Mouse (Mus musculus) adrenal gland, adult 2 months (tissue): ENCODE results near the gene Ube2cbp. TPM values are rescaled to one million over a fixed set of nuclear protein-coding genes. Genes with fewer than 3 reads are reported as not detected.

Experiments
- DNase-seq: peaks from one replicate; pipeline ENCODE4 v3.0.0; 2021
- polyA plus RNA-seq: library from polyadenylated mRNA; depleted of rRNA; stranded (reverse); fragments of >200 nt; gene quantifications from 2 replicates; pipeline ENCODE4 v1.2.3, GENCODE M21; 2012; rRNA removed
- total RNA-seq, 2 experiments: library from RNA; stranded (reverse); gene quantifications; 2 replicates each; pipeline ENCODE4 v1.2.3; 2021

Ube2cbp gene
- total and polyA plus RNA-seq, 3 experiments = 0.66 to 2.0 (median 1.8) TPM

DNA sequence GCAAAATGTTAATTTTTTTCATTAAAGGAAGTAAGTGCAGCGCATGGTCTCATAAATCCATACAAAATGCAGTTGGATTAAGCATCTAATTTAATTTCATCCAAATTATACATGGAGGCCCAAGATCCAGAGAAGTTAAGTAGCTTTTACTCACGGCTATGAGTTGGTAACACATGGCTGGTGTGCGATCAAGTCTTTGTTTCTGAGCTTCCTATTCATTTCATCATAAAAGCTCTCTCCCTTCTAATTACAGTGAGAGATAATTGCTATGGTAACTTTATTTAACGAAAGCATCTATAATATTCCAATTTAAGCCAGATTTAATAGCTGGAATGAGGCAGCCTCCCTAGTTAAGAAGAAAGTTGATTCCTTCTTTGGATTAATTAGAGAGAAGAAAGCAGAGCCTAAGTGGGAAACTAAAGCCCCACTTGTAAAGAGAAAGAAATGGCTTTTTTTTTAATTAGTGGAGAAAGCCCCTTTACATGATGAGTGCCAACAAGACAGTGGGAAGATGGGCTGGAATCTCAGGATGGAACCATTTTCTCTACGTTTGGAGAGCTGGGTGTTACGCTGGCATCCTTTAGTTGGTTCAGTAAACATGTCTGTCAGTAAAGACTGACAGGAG is 145.1 kb downstream of the Ube2cbp start:
- no peak for DNase-seq

DNA sequence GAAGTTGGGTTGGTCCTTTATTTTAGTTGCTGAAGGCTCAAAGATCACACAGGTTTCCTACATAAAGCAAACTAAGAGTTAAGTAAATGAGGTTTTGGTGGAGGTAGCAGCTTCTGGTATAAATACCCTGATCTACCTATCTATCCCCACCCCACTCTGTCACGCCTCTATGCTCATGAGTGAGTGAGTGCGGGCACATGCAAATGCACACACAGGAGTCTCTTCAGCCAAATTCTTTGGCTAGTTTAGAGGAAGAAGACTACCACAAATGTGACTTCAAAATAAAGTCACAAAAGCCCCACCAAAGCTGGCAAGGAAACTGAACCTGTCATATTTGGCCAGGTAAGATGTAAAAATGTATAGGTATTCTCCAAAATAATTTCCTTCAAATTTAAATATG is 149.1 kb downstream of the Ube2cbp start:
- no peak for DNase-seq

DNA sequence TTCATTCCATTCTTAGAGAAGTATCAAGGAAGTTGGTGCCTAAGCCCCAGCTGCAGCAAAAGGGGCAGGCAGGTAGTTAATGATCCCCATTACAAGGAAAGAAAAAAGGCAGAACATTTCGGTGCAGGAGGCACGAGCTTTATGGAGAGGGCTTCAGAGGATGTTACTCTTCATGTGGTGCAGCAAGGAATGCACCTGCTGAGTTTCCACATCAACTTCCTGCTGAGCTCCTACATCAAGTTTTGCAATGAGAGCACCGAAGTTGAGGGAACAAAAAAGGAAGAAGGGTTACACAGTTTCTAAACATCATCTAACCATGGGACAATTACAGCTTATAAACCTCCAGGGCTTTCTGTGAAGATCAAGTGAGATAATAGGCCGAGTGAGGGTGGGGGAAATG is 156.1 kb downstream of the Ube2cbp start:
- no peak for DNase-seq

DNA sequence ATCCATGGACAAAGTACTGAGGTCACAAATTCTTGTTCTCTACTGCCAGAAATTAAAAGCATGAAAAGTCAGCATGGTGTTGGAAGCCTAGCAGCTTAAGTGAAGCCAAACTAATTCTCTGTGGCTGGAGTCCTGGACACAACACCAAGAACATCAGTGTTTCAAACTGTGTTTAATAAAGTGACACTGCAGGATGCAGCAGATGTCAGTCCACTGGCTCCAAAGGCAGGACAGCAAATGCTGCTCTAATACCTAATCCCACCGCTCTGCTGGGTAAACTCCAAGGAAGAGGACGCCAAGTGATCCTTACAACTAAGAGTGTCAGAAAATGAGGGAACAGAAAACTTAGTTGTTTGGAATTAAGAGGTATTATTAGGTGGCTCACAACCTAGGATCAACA is 158.2 kb downstream of the Ube2cbp start:
- no peak for DNase-seq

DNA sequence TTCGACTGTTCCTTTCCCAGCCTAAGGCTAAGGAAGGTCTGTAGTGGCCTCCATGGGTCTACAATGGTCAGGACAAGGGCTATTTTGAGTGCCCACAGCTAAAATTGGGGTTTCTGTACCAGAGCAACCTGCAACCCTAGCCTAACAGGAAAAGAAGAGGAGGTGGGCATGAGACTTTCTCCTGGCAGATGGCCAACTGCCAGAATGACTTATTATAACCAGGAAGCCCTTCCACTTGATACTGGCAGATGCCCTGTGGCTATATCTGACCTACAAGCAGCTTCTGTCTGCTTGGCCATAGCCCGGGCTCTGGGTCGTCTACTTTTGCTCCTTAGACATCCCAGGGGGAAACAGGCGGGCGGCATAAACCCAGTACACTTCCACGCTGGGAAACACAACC is 163.3 kb downstream of the Ube2cbp start:
- DNase-seq = no peak

DNA sequence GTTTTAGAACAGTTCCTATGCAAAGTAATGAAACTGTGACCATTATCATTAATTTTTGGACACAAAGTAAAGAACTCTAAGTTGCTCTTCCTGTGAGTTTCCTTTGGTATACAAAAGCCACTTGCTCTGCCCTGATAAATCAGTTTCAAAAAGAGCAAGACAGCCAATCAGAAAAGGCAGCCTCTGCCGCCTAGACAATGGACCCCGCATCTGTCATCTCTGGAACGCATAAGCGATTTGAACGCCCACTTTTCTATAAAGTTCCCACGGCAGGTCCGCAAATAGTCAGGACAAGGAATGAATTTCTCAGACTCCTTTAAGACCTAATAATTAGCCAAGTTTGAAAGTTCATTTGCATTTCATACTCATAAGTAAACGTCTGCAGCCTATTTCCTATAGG is 166.2 kb downstream of the Ube2cbp start:
- DNase-seq = no peak

DNA sequence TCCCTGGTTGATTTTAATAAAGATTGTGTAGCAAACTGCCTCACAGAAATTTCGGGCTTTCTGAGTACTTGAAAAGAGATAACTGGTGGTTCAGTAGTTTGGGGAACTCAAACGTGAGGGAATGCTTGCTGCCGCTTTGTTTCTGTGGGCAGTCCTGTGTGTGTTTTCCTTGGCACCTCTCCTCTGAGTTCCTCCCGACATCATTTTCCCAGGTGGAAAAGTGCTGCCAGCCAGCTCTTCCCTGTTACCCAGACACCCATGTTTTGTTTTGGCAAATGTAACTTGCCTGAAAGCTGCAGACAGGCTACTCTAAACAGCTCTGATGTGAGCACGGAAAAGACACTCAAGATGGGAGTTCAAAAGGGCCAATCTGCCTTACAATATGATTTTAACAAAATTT is 166.6 kb downstream of the Ube2cbp start:
- DNase-seq = no peak

DNA sequence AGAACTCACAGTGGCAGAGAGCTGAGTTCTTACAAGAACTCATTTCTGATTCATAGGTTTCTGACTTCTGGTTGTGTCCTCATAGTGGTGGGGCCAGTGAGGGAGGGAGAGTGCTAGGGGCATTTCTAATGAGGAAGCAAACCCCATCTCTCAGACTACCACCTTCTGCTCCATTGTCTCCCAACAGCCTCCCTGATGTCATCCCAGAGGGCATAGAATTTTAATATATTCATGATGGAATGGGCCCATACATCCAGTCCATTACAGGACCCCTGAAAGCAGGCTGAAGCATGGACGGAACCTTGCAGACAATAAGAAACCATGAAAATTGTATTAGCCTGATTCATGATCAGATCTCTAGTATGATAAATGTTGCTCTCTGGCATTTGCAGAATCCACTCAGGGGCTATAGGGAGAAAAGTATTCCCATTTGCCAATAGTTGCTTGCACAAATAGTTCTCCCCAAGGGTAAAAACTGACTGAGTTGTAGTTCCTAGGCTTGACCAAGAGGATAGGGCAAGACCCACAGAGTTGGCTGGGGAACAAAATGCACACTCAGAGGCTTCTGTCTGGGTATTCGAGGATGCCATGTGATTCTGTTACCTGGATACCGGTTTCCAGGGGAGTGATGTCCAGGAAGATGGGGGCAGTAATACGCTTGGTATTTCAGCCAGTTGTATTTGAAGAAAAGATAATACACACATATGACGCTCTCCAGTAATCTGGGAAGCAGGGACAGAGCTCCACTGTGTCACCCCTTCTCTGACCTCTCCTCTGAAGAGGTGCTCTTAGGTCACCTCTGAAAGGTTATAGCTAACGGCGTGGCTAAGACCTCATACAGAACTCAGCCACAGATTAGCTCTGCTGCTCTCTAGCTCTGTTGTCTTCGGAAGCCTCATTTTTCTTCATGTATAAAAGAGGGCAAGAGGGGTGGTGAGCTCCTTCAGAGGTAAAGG is 167.8 kb downstream of the Ube2cbp start:
- no peak for DNase-seq

DNA sequence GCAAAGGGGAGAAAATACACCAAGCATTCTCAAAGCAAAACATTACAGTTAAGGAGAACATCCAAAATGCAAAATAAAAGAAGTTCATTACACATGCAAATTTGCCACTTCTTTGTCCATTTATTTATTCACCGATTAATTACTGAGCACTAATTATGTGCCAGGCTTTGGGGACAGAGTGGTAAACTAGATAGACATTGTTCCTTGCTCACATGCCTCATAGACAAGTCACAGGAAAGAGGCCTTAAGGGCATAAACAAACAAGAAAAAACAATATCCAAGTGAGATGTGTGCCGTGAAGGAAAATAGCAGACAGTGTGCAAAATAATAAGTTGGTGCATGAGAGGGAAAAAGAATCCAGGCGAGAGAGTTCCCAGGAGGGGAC is 177.2 kb downstream of the Ube2cbp start:
- DNase-seq = no peak

DNA sequence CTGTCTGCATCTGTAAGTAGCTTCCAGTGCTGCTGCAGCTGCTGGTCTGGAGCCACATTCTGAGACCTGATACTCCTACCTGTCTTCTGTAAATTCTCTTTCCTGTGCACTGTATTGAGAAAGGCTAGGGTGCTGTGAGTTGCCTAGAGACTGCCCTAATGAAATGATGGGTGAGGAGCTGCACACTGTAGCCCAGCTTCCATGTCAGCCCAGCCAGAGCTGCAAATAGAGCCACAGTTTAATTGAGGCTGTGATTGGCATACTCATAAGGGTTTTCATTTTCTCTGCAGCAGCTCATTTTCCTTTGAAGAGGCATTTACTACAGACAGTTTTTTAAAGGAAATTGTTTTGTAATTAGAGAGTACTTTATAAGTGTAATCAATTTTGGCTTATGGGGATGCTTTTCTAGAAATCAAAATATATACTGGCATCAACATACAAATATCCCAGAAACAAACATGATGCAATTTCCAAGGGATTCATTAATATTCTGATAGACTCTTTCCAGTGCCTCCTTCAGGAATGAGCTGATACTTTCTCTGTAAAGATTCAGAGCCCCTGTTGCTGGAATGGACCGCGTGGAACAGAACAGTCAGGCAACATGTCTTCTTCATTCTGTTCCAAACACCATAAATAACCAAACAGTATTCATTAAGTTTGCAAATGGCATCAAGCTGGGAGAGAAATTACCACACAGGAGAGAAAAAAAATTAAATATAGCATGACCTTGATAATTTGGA is 177.8 kb downstream of the Ube2cbp start:
- DNase-seq = no peak

DNA sequence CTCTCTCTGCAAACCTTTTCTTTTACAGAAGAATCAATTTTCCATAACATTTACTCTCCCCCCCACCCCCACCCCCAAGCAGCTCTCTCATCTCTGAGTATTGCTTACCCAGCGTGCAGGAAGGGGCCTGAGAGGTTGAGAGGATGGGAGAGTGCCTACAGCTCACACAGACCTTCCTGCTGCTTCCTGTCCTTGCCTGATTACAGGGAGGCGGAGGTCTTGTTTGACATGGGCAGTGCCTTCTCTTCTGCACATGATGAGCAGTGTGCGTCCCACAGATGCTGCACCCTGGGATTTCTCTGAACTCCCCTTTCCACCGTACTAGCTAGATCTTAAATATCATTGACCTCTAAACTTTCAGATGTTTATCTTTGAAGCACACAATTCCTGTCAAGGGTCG is 182.2 kb downstream of the Ube2cbp start:
- no peak for DNase-seq

DNA sequence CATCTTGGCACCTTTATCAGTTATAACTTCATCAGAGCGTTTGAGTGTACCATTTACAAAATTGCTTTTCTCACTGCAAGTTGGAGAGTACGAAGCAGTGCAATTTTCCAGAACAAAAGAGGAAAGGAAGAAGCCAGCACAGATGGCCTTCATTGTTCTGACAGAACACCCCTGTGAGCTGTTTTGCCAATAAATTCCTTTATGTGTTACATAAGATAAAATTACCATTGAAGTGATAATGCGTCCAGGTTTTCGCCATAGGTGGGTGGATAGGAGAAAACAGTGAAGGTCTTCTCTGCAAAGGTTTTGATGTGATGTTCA is 183.6 kb downstream of the Ube2cbp start:
- no peak for DNase-seq

DNA sequence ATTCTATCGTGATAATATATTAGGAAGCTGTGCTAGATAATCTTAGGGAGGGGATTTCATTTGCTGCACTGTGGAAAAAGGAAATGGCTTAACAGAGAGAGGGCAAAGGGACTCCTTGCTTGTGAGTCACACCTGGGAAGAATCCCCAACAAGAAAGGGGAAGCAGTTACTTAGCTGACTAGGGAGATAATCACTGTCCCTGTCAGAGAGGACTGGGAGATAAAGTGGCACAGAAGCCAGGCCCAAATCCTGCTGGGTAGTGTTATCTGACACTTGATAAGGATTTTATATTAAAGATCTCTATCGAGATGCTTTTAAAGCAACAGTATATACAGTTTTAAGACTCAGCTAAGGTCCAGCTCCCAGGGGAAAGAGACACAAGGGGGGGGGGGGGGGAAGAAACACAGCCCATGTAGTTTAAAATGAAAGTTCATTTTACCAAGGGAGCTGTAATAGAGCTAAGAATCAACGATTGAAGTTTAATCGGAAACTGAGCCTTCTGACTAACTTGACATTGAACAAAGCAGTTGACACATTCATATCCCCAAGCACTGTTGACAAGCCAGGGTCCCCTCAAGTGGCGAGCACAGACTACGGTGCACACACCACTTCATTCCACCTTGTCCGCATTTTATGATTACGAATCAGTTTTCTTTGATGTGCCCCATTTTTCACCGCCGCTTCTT is 184.1 kb downstream of the Ube2cbp start:
- DNase-seq = no peak

DNA sequence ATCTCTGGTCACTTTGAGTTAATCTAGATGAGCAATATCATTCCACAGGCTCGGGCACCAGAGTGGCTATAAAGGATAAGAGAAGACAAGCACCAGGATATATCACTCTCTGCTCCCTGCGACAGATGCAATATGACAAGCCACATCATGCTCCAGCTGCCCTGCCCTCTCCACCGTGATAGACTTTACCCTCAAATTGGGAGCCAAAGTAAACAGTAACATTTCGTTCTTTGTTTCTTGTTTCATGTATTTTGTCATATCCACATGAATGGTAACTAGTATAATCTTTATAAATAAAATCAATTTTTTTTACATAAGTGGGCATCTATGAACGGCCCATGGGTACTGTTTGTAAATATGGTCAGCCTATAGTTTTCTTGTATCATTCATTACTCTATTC is 195.2 kb downstream of the Ube2cbp start:
- DNase-seq = no peak

DNA sequence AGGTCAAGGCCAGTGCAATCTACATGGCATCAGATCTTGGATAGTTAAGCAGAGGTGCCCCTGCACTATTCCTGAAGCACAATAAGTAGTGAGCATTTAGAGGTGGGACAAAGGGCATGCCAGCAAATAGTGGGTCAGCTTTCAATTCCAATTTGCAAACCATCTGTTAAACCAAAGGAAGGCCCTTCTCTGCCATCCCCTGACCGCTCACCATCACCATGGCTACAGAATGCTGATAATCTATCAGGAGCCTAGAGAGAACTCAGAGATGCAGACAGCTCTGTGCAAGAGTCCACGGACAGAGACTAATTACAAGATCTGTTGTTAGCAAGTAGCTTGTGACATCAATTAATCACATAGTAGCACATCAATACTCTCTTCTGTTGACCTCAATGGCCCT is 198.1 kb downstream of the Ube2cbp start:
- DNase-seq = no peak

Other genes with a start within 250 kb of the Ube2cbp start
- 10 to 100 TPM; 20.0 to 26.1 TPM for gene Dop1a, start 2.2 kb upstream of the Ube2cbp start, total RNA-seq
- 2.9 and 3.1 TPM in 2 replicates for gene Dop1a, start 2.2 kb upstream of the Ube2cbp start, polyA plus RNA-seq
- gene Pgm3, start 106.9 kb upstream of the Ube2cbp start, total RNA-seq = 10 to 100 TPM; 20.8 to 52.6 TPM
- 2.9 and 3.9 TPM in 2 replicates for gene Pgm3, start 106.9 kb upstream of the Ube2cbp start, polyA plus RNA-seq
- gene Rwdd2a, start 107.0 kb upstream of the Ube2cbp start, total RNA-seq = 1 to 10 TPM; 3.9 to 8.0 TPM
- gene Rwdd2a, start 107.0 kb upstream of the Ube2cbp start, polyA plus RNA-seq = 5.6 and 16.8 TPM in 2 replicates
- 1,000 to 10,000 TPM; 1,216 to 1,611 TPM for gene Me1, start 231.0 kb upstream of the Ube2cbp start, total RNA-seq
- 307 and 379 TPM in 2 replicates for gene Me1, start 231.0 kb upstream of the Ube2cbp start, polyA plus RNA-seq